In genomic region chr9:72560316-72560715, GRCm38 (mm10) we compare ENCODE assay signal across 19 mouse cellular contexts.
"Had no signal": no experiment of that assay in that cellular context is flagged by ENCODE, and none has a peak within 500 bp of the region (broad histone marks: within the 10 kb centered on the region; RNA-seq: fewer than 3 reads in every experiment).

No protein-coding gene starts in this region.

- H3K27me3 ChIP-seq: liver, embryonic 13.5 days; midbrain, embryonic 12.5 days; midbrain, embryonic 15.5 days; neural tube, embryonic 12.5 days; neural tube, embryonic 15.5 days had no signal

- H3K4me1 ChIP-seq: midbrain, embryonic 15.5 days; neural tube, embryonic 12.5 days; neural tube, embryonic 15.5 days had no signal

- H3K4me3 ChIP-seq: left cerebral cortex, adult 2 months; liver, embryonic 13.5 days; midbrain, embryonic 12.5 days; midbrain, embryonic 15.5 days; neural tube, embryonic 12.5 days; neural tube, embryonic 15.5 days had no signal

- H3K4me2 ChIP-seq: liver, embryonic 13.5 days; midbrain, embryonic 12.5 days; midbrain, embryonic 15.5 days; neural tube, embryonic 12.5 days; neural tube, embryonic 15.5 days had no signal

- H3K36me3 ChIP-seq: liver, embryonic 13.5 days; midbrain, embryonic 12.5 days; midbrain, embryonic 15.5 days; neural tube, embryonic 12.5 days; neural tube, embryonic 15.5 days had no signal

- H3K9ac ChIP-seq: liver, embryonic 13.5 days; midbrain, embryonic 12.5 days; midbrain, embryonic 15.5 days; neural tube, embryonic 12.5 days; neural tube, embryonic 15.5 days had no signal

- ATAC-seq: midbrain, embryonic 15.5 days had no signal

- H3K9me3 ChIP-seq: liver, embryonic 13.5 days; midbrain, embryonic 12.5 days; midbrain, embryonic 15.5 days; neural tube, embryonic 12.5 days; neural tube, embryonic 15.5 days had no signal

- DNase-seq: kidney, postnatal 14 days; kidney, postnatal 4 days; layer of hippocampus, adult 9-11 months; liver, embryonic 13.5 days; lung, adult 2 months; lung, postnatal 14 days; right cerebral cortex, adult 18-20 months; right cerebral cortex, postnatal 14 days; right cerebral cortex, postnatal 4 days; thymus, adult 2 months; thymus, postnatal 14 days; thymus, postnatal 4 days had no signal

- H3K27ac ChIP-seq: left cerebral cortex, adult 2 months; liver, embryonic 13.5 days; macrophage; midbrain, embryonic 12.5 days; midbrain, embryonic 15.5 days; neural tube, embryonic 12.5 days; neural tube, embryonic 15.5 days; stomach, postnatal 0 days had no signal
